Mouse (Mus musculus) embryonic stem cell, embryonic (primary cell): ENCODE measurements around the gene Slc37a1.

Experiments used
- CTCF ChIA-PET, 4 experiments: fragments of 300-600 bp in 2 of 4; fragments of 350-600 bp in 2 of 4; sonication (Branson Sonifier 250); formaldehyde crosslinking; loops; one replicate each; lab custom pipeline; 2022; ENCODE audit warnings: inconsistent platforms in 2 of 4; lab: Charles Lee
- POLR2A ChIA-PET, 4 experiments: fragments of 300-600 bp in 2 of 4; fragments of 350-600 bp in 2 of 4; sonication (Branson Sonifier 250); formaldehyde crosslinking; loops; one replicate each; lab custom pipeline; 2022; ENCODE audit warnings: antibody characterized with exemption in 4 of 4, inconsistent platforms in 1 of 4; lab: Charles Lee

The Slc37a1 gene

GRCm38 (mm10) chr17:31263770-31264169 is 22.8 kb upstream of the Slc37a1 start:
- ChIA-PET CTCF (interaction anchor here in 3 of 4 experiments (0.5 to 6.3 kb wide), 16 partner anchors 9 to 374 kb away, joined by 3 to 85 read pairs (median 5); partner anchors contain the start of gene Rsph1 (in 1 of the 3)), POLR2A (interaction anchor here in 3 of 4 experiments (0.6 to 16.7 kb wide), 24 partner anchors 8 to 556 kb away, joined by 3 to 294 read pairs (median 8); partner anchors contain the start of genes Rsph1 (in 2 of the 3), Pknox1 (in 1 of the 3) and Slc37a1 (in 1 of the 3))

GRCm38 (mm10) chr17:31264372-31264771 is 22.2 kb upstream of the Slc37a1 start:
- CTCF ChIA-PET = interaction anchor here in 3 of 4 experiments (0.5 to 6.3 kb wide), 26 partner anchors 10 to 512 kb away, joined by 3 to 85 read pairs (median 4); partner anchors contain the start of genes Rsph1 (in 1 of the 3) and Slc37a1 (in 1 of the 3)
- POLR2A ChIA-PET = interaction anchor here (0.6 to 16.7 kb wide), 48 partner anchors 8 to 1841 kb away, joined by 3 to 294 read pairs (median 4); partner anchors contain the start of genes Rsph1 (in 2 of the 4), Slc37a1 (in 2 of the 4) and Pknox1 (in 1 of the 4)

GRCm38 (mm10) chr17:31265171-31265572 is 21.4 kb upstream of the Slc37a1 start:
- ChIA-PET CTCF (interaction anchor here (0.8 to 6.3 kb wide), 19 partner anchors 10 to 79 kb away, joined by 3 to 85 read pairs (median 6); partner anchors contain the start of genes Rsph1 (in 1 of the 4) and Slc37a1 (in 1 of the 4)), POLR2A (interaction anchor here in 3 of 4 experiments (0.6 to 16.7 kb wide), 32 partner anchors 9 to 540 kb away, joined by 3 to 294 read pairs (median 5); partner anchors contain the start of genes Rsph1 (in 2 of the 3) and Slc37a1 (in 2 of the 3))

- CTCF ChIA-PET = interaction anchor here (0.7 to 6.3 kb wide), 19 partner anchors 11 to 528 kb away, joined by 3 to 85 read pairs (median 7); partner anchors contain the start of genes Rsph1 (in 1 of the 4) and Slc37a1 (in 1 of the 4)
- POLR2A ChIA-PET = interaction anchor here in 3 of 4 experiments (0.6 to 16.7 kb wide), 20 partner anchors 10 to 1032 kb away, joined by 3 to 294 read pairs (median 12); partner anchors contain the start of genes Rsph1 (in 3 of the 3) and Slc37a1 (in 2 of the 3)
These were observed 20.8 kb upstream of the Slc37a1 start for GRCm38 (mm10) chr17:31265831-31266230.

- POLR2A ChIA-PET = interaction anchor here in 3 of 4 experiments (0.6 to 16.7 kb wide), 22 partner anchors 10 to 1031 kb away, joined by 3 to 294 read pairs (median 8); partner anchors contain the start of genes Rsph1 (in 3 of the 3) and Slc37a1 (in 2 of the 3)
- CTCF ChIA-PET = interaction anchor here in 3 of 4 experiments (0.6 to 6.3 kb wide), 21 partner anchors 10 to 448 kb away, joined by 3 to 85 read pairs (median 5); partner anchors contain the start of gene Rsph1 (in 1 of the 3)
These were observed 20.2 kb upstream of the Slc37a1 start for GRCm38 (mm10) chr17:31266321-31266950.

- CTCF ChIA-PET = interaction anchor here (0.7 to 6.3 kb wide), 15 partner anchors 10 to 423 kb away, joined by 3 to 85 read pairs (median 5); partner anchors contain the start of gene Rsph1 (in 1 of the 4)
- POLR2A ChIA-PET = interaction anchor here (0.5 to 16.7 kb wide), 20 partner anchors 9 to 246 kb away, joined by 3 to 294 read pairs (median 14); partner anchors contain the start of genes Rsph1 (in 3 of the 4) and Slc37a1 (in 1 of the 4)
These were observed 19.5 kb upstream of the Slc37a1 start for GRCm38 (mm10) chr17:31267138-31267537.

GRCm38 (mm10) chr17:31267603-31268002 is 19.0 kb upstream of the Slc37a1 start:
- CTCF ChIA-PET = interaction anchor here (0.7 to 6.3 kb wide), 12 partner anchors 13 to 1371 kb away, joined by 3 to 85 read pairs (median 6); no protein-coding TSS in a partner anchor

GRCm38 (mm10) chr17:31268016-31268415 is 18.6 kb upstream of the Slc37a1 start:
- ChIA-PET CTCF (interaction anchor here (0.6 to 6.3 kb wide), 11 partner anchors 10 to 1370 kb away, joined by 3 to 85 read pairs (median 7); no protein-coding TSS in a partner anchor), POLR2A (interaction anchor here in 3 of 4 experiments (0.5 to 16.7 kb wide), 19 partner anchors 8 to 658 kb away, joined by 3 to 294 read pairs (median 10); partner anchors contain the start of genes Rsph1 (in 2 of the 3), Abcg1 (in 1 of the 3) and Slc37a1 (in 1 of the 3))

More at GRCm38 (mm10) chr17:31267603-31268002, 19.0 kb upstream of the Slc37a1 start:
- POLR2A ChIA-PET = interaction anchor here (0.5 to 16.7 kb wide), 18 partner anchors 9 to 658 kb away, joined by 3 to 294 read pairs (median 32); partner anchors contain the start of genes Rsph1 (in 2 of the 4) and Slc37a1 (in 1 of the 4)

- CTCF ChIA-PET = interaction anchor here (0.6 to 6.3 kb wide), 8 partner anchors 25 to 542 kb away, joined by 3 to 85 read pairs (median 4); no protein-coding TSS in a partner anchor
- POLR2A ChIA-PET = interaction anchor here in 3 of 4 experiments (0.7 to 16.7 kb wide), 12 partner anchors 7 to 363 kb away, joined by 3 to 294 read pairs (median 8); partner anchors contain the start of genes Rsph1 (in 1 of the 3) and Slc37a1 (in 1 of the 3)
These were observed 16.8 kb upstream of the Slc37a1 start for GRCm38 (mm10) chr17:31269761-31270160.

GRCm38 (mm10) chr17:31270246-31270645 is 16.3 kb upstream of the Slc37a1 start:
- CTCF ChIA-PET = interaction anchor here in 3 of 4 experiments (0.7 to 1.8 kb wide), 10 partner anchors 11 to 61 kb away, joined by 3 to 13 read pairs (median 4); no protein-coding TSS in a partner anchor
- POLR2A ChIA-PET = interaction anchor here in 2 of 4 experiments (1.5 to 16.7 kb wide), 7 partner anchors 6 to 288 kb away, joined by 3 to 294 read pairs (median 85); partner anchors contain the start of genes Rsph1 (in 1 of the 2) and Slc37a1 (in 1 of the 2)

GRCm38 (mm10) chr17:31270736-31271135 is 15.9 kb upstream of the Slc37a1 start:
- ChIA-PET CTCF (interaction anchor here in 3 of 4 experiments (0.6 to 1.8 kb wide), 12 partner anchors 11 to 397 kb away, joined by 3 to 13 read pairs (median 8); no protein-coding TSS in a partner anchor), POLR2A (interaction anchor here in 3 of 4 experiments (0.6 to 16.7 kb wide), 9 partner anchors 10 to 597 kb away, joined by 3 to 294 read pairs (median 4); partner anchors contain the start of gene Slc37a1 (in 1 of the 3))

GRCm38 (mm10) chr17:31271136-31271851 is 15.3 kb upstream of the Slc37a1 start:
- CTCF ChIA-PET = interaction anchor here in 3 of 4 experiments (0.6 to 1.8 kb wide), 15 partner anchors 11 to 813 kb away, joined by 3 to 13 read pairs (median 7); no protein-coding TSS in a partner anchor
- POLR2A ChIA-PET = interaction anchor here in 3 of 4 experiments (0.5 to 16.7 kb wide), 11 partner anchors 10 to 598 kb away, joined by 3 to 294 read pairs (median 4); partner anchors contain the start of gene Slc37a1 (in 1 of the 3)

GRCm38 (mm10) chr17:31272416-31273165 is 14.0 kb upstream of the Slc37a1 start:
- CTCF ChIA-PET = interaction anchor here in 1 of 4 experiments (0.8 to 1.1 kb wide), 3 partner anchors 10 to 22 kb away, joined by 3 to 8 read pairs (median 5); no protein-coding TSS in a partner anchor
- POLR2A ChIA-PET = interaction anchor here in 2 of 4 experiments (0.8 to 8.8 kb wide), 7 partner anchors 6 to 46 kb away, joined by 3 to 92 read pairs (median 5); no protein-coding TSS in a partner anchor

- ChIA-PET CTCF (interaction anchor here in 1 of 4 experiments (0.6 to 1.1 kb wide), 4 partner anchors 9 to 762 kb away, joined by 3 to 8 read pairs (median 4); no protein-coding TSS in a partner anchor), POLR2A (interaction anchor here in 2 of 4 experiments (0.7 to 6.9 kb wide), 7 partner anchors 7 to 45 kb away, joined by 3 to 70 read pairs (median 4); no protein-coding TSS in a partner anchor)
These were observed 13.0 kb upstream of the Slc37a1 start for GRCm38 (mm10) chr17:31273631-31274030.

GRCm38 (mm10) chr17:31275181-31275580 is 11.4 kb upstream of the Slc37a1 start:
- ChIA-PET POLR2A (interaction anchor here in 2 of 4 experiments (1.0 to 10.7 kb wide), 11 partner anchors 9 to 84 kb away, joined by 3 to 216 read pairs (median 5); partner anchors contain the start of gene Slc37a1 (in 1 of the 2)), CTCF (interaction anchor here in 3 of 4 experiments (0.5 to 5.5 kb wide), 5 partner anchors 10 to 244 kb away, joined by 3 to 53 read pairs (median 4); partner anchors contain the start of gene Wdr4 (in 1 of the 3))
